Mouse (Mus musculus): ENCODE results near the gene Ivns1abp. TPM values are rescaled to one million over a fixed set of nuclear protein-coding genes. Genes with fewer than 3 reads are reported as not detected.
"Not testable (repeated sequence)": the region's sequence is repeated elsewhere in the genome, so short reads cannot be mapped to it uniquely, and the experiment has no call there.

The Ivns1abp gene
- polyA plus RNA-seq, 1 experiment from 2014 or later, result 220 TPM

GRCm38 (mm10) chr1:151345109-151345862, 1.0 kb downstream of the Ivns1abp start:
- WGBS, result under 1% methylated on average over 55 of the region's 55 CpGs
- H3K4me3 ChIP-seq (ENCODE audit: low read depth, low read length), result peak overlapping the region; percentile 86

GRCm38 (mm10) chr1:151345863-151346195, 1.6 kb downstream of the Ivns1abp start:
- H3K27ac ChIP-seq (ENCODE audit: low read depth, low read length), result no peak overlapping the region
- ATAC-seq (ENCODE audit: low read depth), result no peak
- H3K4me2 ChIP-seq (ENCODE audit: low read depth, low read length), result peak overlapping the region; percentile 67

More at GRCm38 (mm10) chr1:151345109-151345862, 1.0 kb downstream of the Ivns1abp start:
- peak overlapping the region; percentile 67 for H3K4me2 ChIP-seq (ENCODE audit: low read depth, low read length)
- H3K4me1 ChIP-seq (ENCODE audit: control insufficient read depth, insufficient read depth, low read length), result peaks cover 25% of the 10 kb centered on the region
- peak overlapping the region; percentile 98 for H3K9ac ChIP-seq (replicated peaks; ENCODE audit: low read depth, low read length)
- no peaks in the 10 kb centered on the region for H3K36me3 ChIP-seq (ENCODE audit: control insufficient read depth, insufficient read depth, low read length)
- H3K27me3 ChIP-seq (ENCODE audit: control insufficient read depth, insufficient read depth, low read length), result no peaks in the 10 kb centered on the region
- peak; percentile 85 for ATAC-seq (ENCODE audit: low read depth)
- no peaks in the 10 kb centered on the region for H3K9me3 ChIP-seq (ENCODE audit: control insufficient read depth, low read length)
- peak overlapping the region; percentile 96 for H3K27ac ChIP-seq (ENCODE audit: low read depth, low read length)

GRCm38 (mm10) chr1:151346681-151347127, 2.4 kb downstream of the Ivns1abp start:
- Histone ChIP-seq H3K9ac (replicated peaks; ENCODE audit: low read depth, low read length) (no peak overlapping the region), H3K9me3 (ENCODE audit: control insufficient read depth, low read length) (no peaks in the 10 kb centered on the region), H3K4me3 (ENCODE audit: low read depth, low read length) (peak overlapping the region; percentile 86; the same call in 1 of the 2 replicates), H3K27me3 (ENCODE audit: control insufficient read depth, insufficient read depth, low read length) (no peaks in the 10 kb centered on the region), H3K4me2 (ENCODE audit: low read depth, low read length) (peak overlapping the region; percentile 67), H3K4me1 (ENCODE audit: control insufficient read depth, insufficient read depth, low read length) (peaks cover 25% of the 10 kb centered on the region), H3K27ac (ENCODE audit: low read depth, low read length) (no peak overlapping the region), H3K36me3 (ENCODE audit: control insufficient read depth, insufficient read depth, low read length) (peaks cover 8% of the 10 kb centered on the region)
- no peak for ATAC-seq (ENCODE audit: low read depth)
- 58% methylated on average over 6 of the region's 6 CpGs for WGBS

More at GRCm38 (mm10) chr1:151345863-151346195, 1.6 kb downstream of the Ivns1abp start:
- peak overlapping the region; percentile 86 for H3K4me3 ChIP-seq (ENCODE audit: low read depth, low read length)
- H3K9ac ChIP-seq (replicated peaks; ENCODE audit: low read depth, low read length), result peak overlapping the region; percentile 98; the same call in 1 of the 2 replicates
- no peaks in the 10 kb centered on the region for H3K27me3 ChIP-seq (ENCODE audit: control insufficient read depth, insufficient read depth, low read length)
- H3K9me3 ChIP-seq (ENCODE audit: control insufficient read depth, low read length), result no peaks in the 10 kb centered on the region
- no peaks in the 10 kb centered on the region for H3K36me3 ChIP-seq (ENCODE audit: control insufficient read depth, insufficient read depth, low read length)
- peaks cover 25% of the 10 kb centered on the region for H3K4me1 ChIP-seq (ENCODE audit: control insufficient read depth, insufficient read depth, low read length)

DNA sequence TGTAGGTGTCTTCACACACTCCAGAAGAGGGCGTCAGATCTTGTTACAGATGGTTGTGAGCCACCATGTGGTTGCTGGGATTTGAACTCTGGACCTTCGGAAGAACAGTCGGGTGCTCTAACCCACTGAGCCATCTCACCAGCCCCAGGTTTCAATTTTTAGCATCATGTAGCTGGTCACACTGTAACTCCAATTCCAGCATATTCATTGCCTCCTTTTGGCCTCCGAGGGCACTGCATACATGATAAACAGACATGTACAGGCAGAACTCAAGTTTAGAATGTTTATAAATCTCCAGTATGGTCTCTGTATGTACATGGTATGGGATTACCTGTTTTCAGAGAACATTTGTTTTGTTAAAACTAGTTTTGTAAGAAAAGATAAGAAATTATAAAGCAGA, 4.0 kb downstream of the Ivns1abp start:
- not testable (repeated sequence) for H3K9me3 ChIP-seq (ENCODE audit: control insufficient read depth, low read length); H3K4me2 ChIP-seq (ENCODE audit: low read depth, low read length); H3K9ac ChIP-seq (replicated peaks; ENCODE audit: low read depth, low read length); H3K27ac ChIP-seq (ENCODE audit: low read depth, low read length); H3K27me3 ChIP-seq (ENCODE audit: control insufficient read depth, insufficient read depth, low read length); ATAC-seq (ENCODE audit: low read depth); H3K4me3 ChIP-seq (ENCODE audit: low read depth, low read length)
- H3K4me1 ChIP-seq (ENCODE audit: control insufficient read depth, insufficient read depth, low read length), result peaks cover 22% of the 10 kb centered on the region
- peaks cover 23% of the 10 kb centered on the region for H3K36me3 ChIP-seq (ENCODE audit: control insufficient read depth, insufficient read depth, low read length)
- WGBS, result 81% methylated on average over 4 of the region's 4 CpGs

DNA sequence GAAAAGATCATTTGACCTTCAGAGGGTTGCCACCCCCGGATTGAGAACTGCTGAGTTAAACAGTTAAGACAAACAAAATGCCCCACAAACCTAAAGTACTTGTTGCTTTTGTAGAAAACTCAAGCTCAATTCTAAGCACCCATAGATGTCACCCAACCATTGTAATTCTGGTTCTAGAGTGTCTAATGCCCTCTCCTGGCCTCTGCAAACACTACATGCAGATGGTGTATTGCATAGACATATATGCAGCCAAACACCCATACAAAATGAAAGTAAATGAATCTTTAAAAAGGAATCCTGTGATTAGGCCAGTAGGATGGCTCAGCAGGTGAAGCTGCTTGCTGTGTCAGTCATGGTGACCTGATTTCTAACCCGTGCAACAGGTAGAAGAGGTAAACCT, 8.6 kb downstream of the Ivns1abp start:
- Histone ChIP-seq H3K4me1 (ENCODE audit: control insufficient read depth, insufficient read depth, low read length) (peaks cover 3% of the 10 kb centered on the region; the same call in 1 of the 2 replicates), H3K27me3 (ENCODE audit: control insufficient read depth, insufficient read depth, low read length) (no peaks in the 10 kb centered on the region), H3K27ac (ENCODE audit: low read depth, low read length) (no peak overlapping the region), H3K4me2 (ENCODE audit: low read depth, low read length) (no peak overlapping the region), H3K36me3 (ENCODE audit: control insufficient read depth, insufficient read depth, low read length) (peaks cover 48% of the 10 kb centered on the region), H3K9me3 (ENCODE audit: control insufficient read depth, low read length) (no peaks in the 10 kb centered on the region), H3K4me3 (ENCODE audit: low read depth, low read length) (no peak overlapping the region), H3K9ac (replicated peaks; ENCODE audit: low read depth, low read length) (no peak overlapping the region)
- no peak for ATAC-seq (ENCODE audit: low read depth)
- 92% methylated on average over 2 of the region's 2 CpGs for WGBS

DNA sequence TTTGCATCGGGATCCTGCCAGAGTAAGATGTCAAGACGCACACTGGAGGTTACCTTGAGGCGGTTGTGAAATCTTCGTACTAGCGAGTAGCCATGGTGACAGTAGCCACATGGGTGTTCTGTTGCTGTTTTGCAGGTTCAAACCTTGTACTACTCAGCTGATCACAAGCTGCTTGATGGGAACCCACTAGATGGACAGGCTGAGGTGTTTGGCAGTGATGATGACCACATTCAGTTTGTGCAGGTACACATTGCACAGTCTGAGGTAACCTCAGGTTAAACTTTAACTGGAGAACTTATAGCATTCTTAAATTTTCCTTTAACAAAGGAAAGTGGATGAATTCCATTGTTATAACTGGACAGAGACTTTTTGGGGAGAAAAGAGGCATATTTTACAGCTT, 11.7 kb downstream of the Ivns1abp start:
- no peak for ATAC-seq (ENCODE audit: low read depth)
- no peaks in the 10 kb centered on the region for H3K27me3 ChIP-seq (ENCODE audit: control insufficient read depth, insufficient read depth, low read length)
- no peak overlapping the region for H3K9ac ChIP-seq (replicated peaks; ENCODE audit: low read depth, low read length)
- WGBS, result 96% methylated on average over 5 of the region's 5 CpGs
- H3K4me1 ChIP-seq (ENCODE audit: control insufficient read depth, insufficient read depth, low read length), result no peaks in the 10 kb centered on the region
- H3K36me3 ChIP-seq (ENCODE audit: control insufficient read depth, insufficient read depth, low read length), result peaks cover 68% of the 10 kb centered on the region
- H3K4me2 ChIP-seq (ENCODE audit: low read depth, low read length), result no peak overlapping the region
- no peaks in the 10 kb centered on the region for H3K9me3 ChIP-seq (ENCODE audit: control insufficient read depth, low read length)
- no peak overlapping the region for H3K27ac ChIP-seq (ENCODE audit: low read depth, low read length)
- no peak overlapping the region for H3K4me3 ChIP-seq (ENCODE audit: low read depth, low read length)

- Histone ChIP-seq H3K9ac (replicated peaks; ENCODE audit: low read depth, low read length) (no peak overlapping the region), H3K27me3 (ENCODE audit: control insufficient read depth, insufficient read depth, low read length) (no peaks in the 10 kb centered on the region), H3K4me1 (ENCODE audit: control insufficient read depth, insufficient read depth, low read length) (no peaks in the 10 kb centered on the region), H3K4me3 (ENCODE audit: low read depth, low read length) (no peak overlapping the region), H3K4me2 (ENCODE audit: low read depth, low read length) (no peak overlapping the region), H3K36me3 (ENCODE audit: control insufficient read depth, insufficient read depth, low read length) (peaks cover 71% of the 10 kb centered on the region), H3K9me3 (ENCODE audit: control insufficient read depth, low read length) (no peaks in the 10 kb centered on the region), H3K27ac (ENCODE audit: low read depth, low read length) (no peak overlapping the region)
- no peak for ATAC-seq (ENCODE audit: low read depth)
- 93% methylated on average over 3 of the region's 3 CpGs for WGBS
Measured at GRCm38 (mm10) chr1:151359374-151359773, 15.1 kb downstream of the Ivns1abp start.

GRCm38 (mm10) chr1:151366944-151367605, 22.8 kb downstream of the Ivns1abp start:
- H3K27me3 ChIP-seq (ENCODE audit: control insufficient read depth, insufficient read depth, low read length), result no peaks in the 10 kb centered on the region
- peaks cover 41% of the 10 kb centered on the region for H3K36me3 ChIP-seq (ENCODE audit: control insufficient read depth, insufficient read depth, low read length)
- ATAC-seq (ENCODE audit: low read depth), result no peak

DNA sequence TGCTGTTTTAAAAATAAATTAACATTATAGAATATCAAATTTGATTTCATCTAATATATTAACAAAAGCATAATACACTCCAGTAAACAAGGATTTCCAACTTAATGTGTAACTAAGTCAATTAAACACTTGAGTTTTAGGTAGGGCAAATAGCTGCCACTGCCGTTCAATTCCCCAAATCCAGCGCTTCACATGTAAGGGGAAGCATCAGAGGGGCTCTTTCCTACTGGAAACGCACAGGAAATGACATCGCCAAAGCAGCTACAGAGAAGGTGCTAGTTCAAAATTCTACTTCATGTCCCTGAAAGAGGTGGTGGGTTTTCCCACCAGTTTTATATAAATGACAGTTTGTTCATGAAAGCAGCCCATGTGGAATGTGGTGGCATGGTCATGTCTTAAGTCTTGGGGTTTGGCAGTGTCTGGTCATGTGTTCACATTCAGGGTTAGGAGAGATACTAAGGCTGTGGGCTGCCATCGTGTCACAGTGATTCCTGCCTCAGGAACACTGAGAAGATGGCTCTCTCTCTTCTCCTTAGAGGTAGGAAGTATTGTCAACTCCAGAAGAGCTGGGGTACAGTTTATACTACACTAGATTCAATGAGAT, 23.5 kb downstream of the Ivns1abp start:
- no peak for ATAC-seq (ENCODE audit: low read depth)
- no peak overlapping the region for H3K4me3 ChIP-seq (ENCODE audit: low read depth, low read length)
- peaks cover 34% of the 10 kb centered on the region for H3K36me3 ChIP-seq (ENCODE audit: control insufficient read depth, insufficient read depth, low read length)
- WGBS, result 91% methylated on average over 5 of the region's 5 CpGs
- no peak overlapping the region for H3K4me2 ChIP-seq (ENCODE audit: low read depth, low read length)
- no peak overlapping the region for H3K9ac ChIP-seq (replicated peaks; ENCODE audit: low read depth, low read length)
- H3K27me3 ChIP-seq (ENCODE audit: control insufficient read depth, insufficient read depth, low read length), result no peaks in the 10 kb centered on the region
- H3K9me3 ChIP-seq (ENCODE audit: control insufficient read depth, low read length), result no peaks in the 10 kb centered on the region
- H3K27ac ChIP-seq (ENCODE audit: low read depth, low read length), result no peak overlapping the region
- no peaks in the 10 kb centered on the region for H3K4me1 ChIP-seq (ENCODE audit: control insufficient read depth, insufficient read depth, low read length)

More at GRCm38 (mm10) chr1:151366944-151367605, 22.8 kb downstream of the Ivns1abp start:
- no peak overlapping the region for H3K9ac ChIP-seq (replicated peaks; ENCODE audit: low read depth, low read length)
- no peaks in the 10 kb centered on the region for H3K9me3 ChIP-seq (ENCODE audit: control insufficient read depth, low read length)
- no peak overlapping the region for H3K27ac ChIP-seq (ENCODE audit: low read depth, low read length)
- WGBS, result 90% methylated on average over 8 of the region's 8 CpGs
- no peak overlapping the region for H3K4me2 ChIP-seq (ENCODE audit: low read depth, low read length)
- H3K4me1 ChIP-seq (ENCODE audit: control insufficient read depth, insufficient read depth, low read length), result no peaks in the 10 kb centered on the region
- no peak overlapping the region for H3K4me3 ChIP-seq (ENCODE audit: low read depth, low read length)
